Mouse (Mus musculus) spleen, adult 2 months (tissue): ENCODE results near the gene Lamp1. TPM values are rescaled to one million over a fixed set of nuclear protein-coding genes. Genes with fewer than 3 reads are reported as not detected.

Experiments used
- DNase-seq, 2 experiments: peaks; one replicate each; pipeline versions ENCODE4 v3.0.0 to v3.0.0-alpha.2; 2012 to 2021; ENCODE audit warnings: low spot score in 2 of 2, low read depth in 1 of 2
- H3K27ac ChIP-seq: fragments of 200-500 bp; 2 replicates; pipeline ENCODE4 v1.5.1; 2012; ENCODE audit warnings: low read length, inconsistent platforms; ENCODE audit not compliant: insufficient read depth
- H3K27me3 ChIP-seq: fragments of 200-500 bp; 2 replicates; pipeline ENCODE4 v1.6.1; 2012; ENCODE audit warnings: mild to moderate bottlenecking, moderate library complexity, low read length, inconsistent platforms; ENCODE audit not compliant: control insufficient read depth, insufficient read depth
- H3K36me3 ChIP-seq: fragments of 200-500 bp; 2 replicates; pipeline ENCODE4 v1.6.1; 2012; ENCODE audit warnings: mild to moderate bottlenecking, low read length, inconsistent platforms; ENCODE audit not compliant: control insufficient read depth, insufficient read depth
- H3K4me1 ChIP-seq: fragments of 200-500 bp; 2 replicates; pipeline ENCODE4 v1.6.1; 2011; ENCODE audit warnings: inconsistent platforms; ENCODE audit not compliant: control insufficient read depth, insufficient read depth, insufficient read length
- H3K4me3 ChIP-seq: fragments of 200-500 bp; 2 replicates; pipeline ENCODE4 v1.5.1; 2011; ENCODE audit warnings: mild to moderate bottlenecking, inconsistent platforms; ENCODE audit not compliant: insufficient read depth, insufficient read length; ENCODE audit errors: extremely low read depth
- CTCF ChIP-seq: fragments of 200-500 bp; IDR thresholded peaks from 2 replicates; pipeline ENCODE4 v1.5.1; 2011; ENCODE audit warnings: mild to moderate bottlenecking, inconsistent platforms; ENCODE audit not compliant: insufficient read depth, insufficient read length, insufficient replicate concordance; ENCODE audit errors: extremely low read depth
- POLR2A ChIP-seq: fragments of 200-500 bp; IDR thresholded peaks from 2 replicates; pipeline ENCODE4 v1.6.1; 2011; ENCODE audit warnings: low read depth, low read length, inconsistent platforms
- WGBS: fragments of 180-500 bp; shearing (Covaris S2); methylation state at CpG from one replicate; pipeline ENCODE4 v1.1.7; 2018; 5-methylcytosine and 5-hydroxymethylcytosine counted together
- polyA plus RNA-seq: library from polyadenylated mRNA; depleted of rRNA; stranded (reverse); fragments of >200 nt; gene quantifications from 2 replicates; pipeline ENCODE4 v1.2.3, GENCODE M21; 2012

Gene Lamp1
- polyA plus RNA-seq, 1 experiment, result 234 TPM

- Histone ChIP-seq H3K36me3 (no peaks in the 10 kb centered on the region), H3K4me1 (no peaks in the 10 kb centered on the region; the same call in none of the 2 replicates), H3K4me3 (no peak overlapping the region), H3K27me3 (peaks cover 13% of the 10 kb centered on the region), H3K27ac (no peak overlapping the region)
- 89% methylated on average over 5 of the region's 5 CpGs for WGBS
- TF ChIP-seq POLR2A, result no peak
- no peak for TF ChIP-seq CTCF
- no peak for DNase-seq
Observed at GRCm38 (mm10) chr8:13197493-13197892, 38.5 kb downstream of the Lamp1 start.

DNA sequence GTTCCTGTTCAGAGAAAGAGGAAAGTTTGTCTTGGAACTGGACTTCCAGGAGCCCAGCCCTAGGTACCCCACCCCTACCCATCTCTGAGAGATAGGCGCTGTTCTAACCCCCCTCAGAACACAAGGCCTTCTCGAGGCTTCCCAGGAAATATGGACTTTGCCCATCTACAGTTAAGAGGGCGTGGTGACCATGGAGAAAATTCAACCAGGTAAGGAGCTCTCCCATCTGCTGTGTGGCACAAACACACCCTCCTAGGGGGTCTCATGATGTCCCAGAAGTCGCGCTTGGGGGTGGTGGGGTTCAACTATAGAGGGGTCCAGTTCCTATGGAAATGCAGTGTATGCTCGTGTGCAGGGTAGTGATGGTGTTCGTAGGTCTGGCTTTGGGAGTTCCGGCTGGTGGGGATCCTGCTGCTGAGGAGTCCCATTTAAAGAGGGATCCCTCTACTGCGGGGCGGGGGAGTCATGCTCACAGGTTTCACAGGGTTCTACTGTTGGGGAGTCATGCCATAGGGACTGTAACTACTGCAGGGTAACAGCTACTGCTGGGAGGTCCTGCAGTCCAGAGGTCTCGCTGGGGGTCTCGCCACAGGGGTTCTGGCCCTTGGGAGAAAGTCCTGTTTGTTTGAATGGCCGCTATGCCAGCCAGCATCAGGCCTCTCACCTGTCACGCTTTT, 40.6 kb downstream of the Lamp1 start:
- no peak overlapping the region for H3K4me3 ChIP-seq
- no peaks in the 10 kb centered on the region; the same call in none of the 2 replicates for H3K4me1 ChIP-seq
- 57% methylated on average over 14 of the region's 14 CpGs for whole genome bisulfite sequencing
- no peaks in the 10 kb centered on the region for H3K36me3 ChIP-seq
- DNase-seq, result no peak
- no peak overlapping the region for H3K27ac ChIP-seq
- H3K27me3 ChIP-seq, result peaks cover 13% of the 10 kb centered on the region
- no peak for TF ChIP-seq POLR2A
- no peak for TF ChIP-seq CTCF

- TF ChIP-seq CTCF (no peak), POLR2A (no peak)
- Histone ChIP-seq H3K27ac (no peak within 1 kb of the TSS; the same call in 1 of the 2 replicates), H3K4me3 (peak within 1 kb of the TSS; percentile 61), H3K36me3 (no peaks in the 10 kb centered on the region), H3K4me1 (no peaks in the 10 kb centered on the region; the same call in none of the 2 replicates), H3K27me3 (peaks cover 13% of the 10 kb centered on the region)
- 3% methylated on average over 54 of the region's 58 CpGs for whole genome bisulfite sequencing
- no peak for DNase-seq
Observed at GRCm38 (mm10) chr8:13200301-13201012, 41.5 kb downstream of the Lamp1 start, which contains the start of gene Grtp1. Grtp1 (minus strand) TSS chr8:13200620.

DNA sequence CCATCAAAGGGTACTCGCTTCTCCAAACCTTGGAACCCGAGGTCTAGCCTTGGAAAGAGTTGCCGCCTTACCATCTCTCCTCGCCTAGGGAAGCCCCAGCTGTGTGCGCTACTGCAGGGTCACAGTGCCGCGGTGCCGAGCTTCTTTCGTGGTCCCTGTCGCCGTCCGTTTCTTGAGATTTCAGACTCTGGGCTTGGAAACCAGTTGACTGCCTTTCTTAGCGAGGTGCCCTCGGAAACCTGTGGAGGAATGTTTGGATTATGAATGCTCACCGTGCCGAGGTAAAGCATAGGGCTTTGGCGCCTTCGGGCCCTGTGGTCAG, 42.0 kb downstream of the Lamp1 start:
- TF ChIP-seq CTCF, result no peak
- no peak for TF ChIP-seq POLR2A
- peaks cover 13% of the 10 kb centered on the region for H3K27me3 ChIP-seq
- 5% methylated on average over 18 of the region's 18 CpGs for WGBS
- H3K27ac ChIP-seq, result no peak overlapping the region; the same call in 1 of the 2 replicates
- DNase-seq, result no peak
- H3K4me3 ChIP-seq, result peak overlapping the region; percentile 30; the same call in 1 of the 2 replicates
- H3K36me3 ChIP-seq, result no peaks in the 10 kb centered on the region
- H3K4me1 ChIP-seq, result no peaks in the 10 kb centered on the region; the same call in none of the 2 replicates

GRCm38 (mm10) chr8:13202041-13202440, 43.1 kb downstream of the Lamp1 start:
- H3K4me1 ChIP-seq, result no peaks in the 10 kb centered on the region; the same call in none of the 2 replicates

GRCm38 (mm10) chr8:13202806-13203205, 43.8 kb downstream of the Lamp1 start:
- Histone ChIP-seq H3K4me1 (no peaks in the 10 kb centered on the region; the same call in none of the 2 replicates), H3K27me3 (peaks cover 12% of the 10 kb centered on the region), H3K27ac (peak overlapping the region; percentile 32; the same call in 1 of the 2 replicates), H3K36me3 (no peaks in the 10 kb centered on the region), H3K4me3 (no peak overlapping the region)
- DNase-seq, result no peak
- WGBS, result 70% methylated on average over 3 of the region's 3 CpGs
- TF ChIP-seq POLR2A (no peak), CTCF (no peak)

More at GRCm38 (mm10) chr8:13202041-13202440, 43.1 kb downstream of the Lamp1 start:
- TF ChIP-seq CTCF, result no peak
- no peak for TF ChIP-seq POLR2A
- H3K27me3 ChIP-seq, result peaks cover 12% of the 10 kb centered on the region
- no peak overlapping the region for H3K4me3 ChIP-seq
- DNase-seq, result no peak
- no peaks in the 10 kb centered on the region for H3K36me3 ChIP-seq
- 54% methylated on average over 3 of the region's 3 CpGs for WGBS
- no peak overlapping the region for H3K27ac ChIP-seq
